Mouse (Mus musculus) spleen, adult 2 months (tissue): ENCODE data around the gene Fgfr2.

Experiments
- CTCF ChIP-seq: fragments of 200-500 bp; IDR thresholded peaks from 2 replicates; pipeline ENCODE4 v1.5.1; 2011; ENCODE audit warnings: mild to moderate bottlenecking, inconsistent platforms; ENCODE audit not compliant: insufficient read depth, insufficient read length, insufficient replicate concordance; ENCODE audit errors: extremely low read depth
- POLR2A ChIP-seq: fragments of 200-500 bp; IDR thresholded peaks from 2 replicates; pipeline ENCODE4 v1.6.1; 2011; ENCODE audit warnings: low read depth, low read length, inconsistent platforms

- TF ChIP-seq POLR2A (no peak), CTCF (no peak)
Measured at GRCm38 (mm10) chr7:132949968-132950367, 173.2 kb downstream of the Fgfr2 start.
